Mouse (Mus musculus): ENCODE measurements at regions not wholly inside any gene's neighbourhood (a gene's known extent, or its start where the extent isn't known, plus 50 kb on each side); places are given as distances from the start of the nearest gene placed in this dataset.

- TF ChIP-seq CTCF (IDR thresholded peaks at IDR 0.05; ENCODE audit: borderline replicate concordance, insufficient read depth, low read depth, low read length): no peak
- no peak for TF ChIP-seq POLR2A (IDR thresholded peaks at IDR 0.05; ENCODE audit: borderline replicate concordance, insufficient read depth, low read length)
These were observed 135.3 kb upstream of the Map3k1 start for GRCm38 (mm10) chr13:111944089-111944406.

All from cerebellum, adult 2 months (tissue).